Mouse (Mus musculus): ENCODE data around the gene Rbck1. TPM values are rescaled to one million over a fixed set of nuclear protein-coding genes. Genes with fewer than 3 reads are reported as not detected.
"Not testable (repeated sequence)": the region's sequence is repeated elsewhere in the genome, so short reads cannot be mapped to it uniquely, and the experiment has no call there.

The Rbck1 gene
- polyA plus RNA-seq (2017; shearing (Covaris generic)) = 10 to 100 TPM; 65.1 to 86.1 TPM

- ATAC-seq = peak; percentile 92
Observed at GRCm38 (mm10) chr2:152332101-152332825, at the start of gene Rbck1. Gene Rbck1, minus strand, starts transcription at chr2:152332653.

GRCm38 (mm10) chr2:152376345-152376741, 43.9 kb upstream of the Rbck1 start, which contains the start of gene Nrsn2:
Gene Nrsn2, minus strand, starts transcription at chr2:152376638.
- no peak for ATAC-seq

GRCm38 (mm10) chr2:152375652-152376344, 43.3 kb upstream of the Rbck1 start:
- no peak for ATAC-seq

GRCm38 (mm10) chr2:152373547-152373946, 41.1 kb upstream of the Rbck1 start:
- ATAC-seq = no peak

- no peak for ATAC-seq
Observed at GRCm38 (mm10) chr2:152372661-152373060, 40.2 kb upstream of the Rbck1 start.

GRCm38 (mm10) chr2:152372104-152372503, 39.7 kb upstream of the Rbck1 start:
- peak; percentile 97 for ATAC-seq

GRCm38 (mm10) chr2:152368532-152369140, 36.2 kb upstream of the Rbck1 start:
- ATAC-seq = peak; percentile 45

GRCm38 (mm10) chr2:152367917-152368316, 35.5 kb upstream of the Rbck1 start:
- ATAC-seq = no peak

GRCm38 (mm10) chr2:152363245-152364147, 31.0 kb upstream of the Rbck1 start:
- peak; percentile 55 for ATAC-seq

GRCm38 (mm10) chr2:152361193-152361592, 28.7 kb upstream of the Rbck1 start:
- no peak for ATAC-seq

GRCm38 (mm10) chr2:152360271-152360775, 27.9 kb upstream of the Rbck1 start:
- peak; percentile 80 for ATAC-seq

GRCm38 (mm10) chr2:152359616-152360015, 27.2 kb upstream of the Rbck1 start:
- no peak for ATAC-seq

- not testable (repeated sequence) for ATAC-seq
Observed at GRCm38 (mm10) chr2:152358977-152359376, 26.5 kb upstream of the Rbck1 start.

GRCm38 (mm10) chr2:152357254-152357653, 24.8 kb upstream of the Rbck1 start:
- ATAC-seq = no peak

GRCm38 (mm10) chr2:152349842-152350540, 17.5 kb upstream of the Rbck1 start:
- no peak for ATAC-seq

- ATAC-seq = no peak
Observed at GRCm38 (mm10) chr2:152349205-152349604, 16.8 kb upstream of the Rbck1 start.

- ATAC-seq = no peak
Observed at GRCm38 (mm10) chr2:152347722-152348121, 15.3 kb upstream of the Rbck1 start.

GRCm38 (mm10) chr2:152346776-152347465, 14.5 kb upstream of the Rbck1 start:
- ATAC-seq = no peak

GRCm38 (mm10) chr2:152345393-152345792, 12.9 kb upstream of the Rbck1 start:
- no peak for ATAC-seq

GRCm38 (mm10) chr2:152344909-152345308, 12.5 kb upstream of the Rbck1 start:
- ATAC-seq = no peak

- peak; percentile 22 for ATAC-seq
Observed at GRCm38 (mm10) chr2:152344361-152344760, 11.9 kb upstream of the Rbck1 start.
